Mouse (Mus musculus): ENCODE measurements around the gene Cdh13.

DNA sequence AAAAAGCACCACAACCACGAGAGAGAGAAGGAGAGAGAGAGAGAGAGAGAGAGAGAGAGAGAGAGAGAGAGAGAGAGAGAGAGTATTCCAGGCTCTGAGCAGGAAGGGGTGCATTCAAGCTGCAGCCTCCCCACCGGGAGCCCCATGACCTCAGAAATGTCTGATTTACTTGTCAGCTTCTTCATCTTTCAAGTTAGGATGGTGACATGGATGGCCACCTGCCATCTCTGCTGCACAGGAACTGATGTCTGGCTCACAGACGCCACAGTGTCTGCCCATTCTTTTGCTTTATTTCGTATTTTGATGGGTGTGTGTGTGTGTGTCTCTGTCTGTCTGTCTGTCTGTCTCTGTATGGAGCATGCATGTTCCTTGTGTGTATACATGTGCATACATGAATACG, 774.3 kb downstream of the Cdh13 start:
- no peak for TF ChIP-seq CTCF (IDR thresholded peaks at IDR 0.05)
- TF ChIP-seq POLR2A (IDR thresholded peaks at IDR 0.05; ENCODE audit: insufficient read depth, low read depth, low read length): no peak
- no peak for TF ChIP-seq EP300 (IDR thresholded peaks at IDR 0.05; ENCODE audit: insufficient read depth, low read depth, low read length)

Measured in heart, adult 2 months (tissue).